ENCODE assay signal across 10 mouse cellular contexts in the genomic region with DNA sequence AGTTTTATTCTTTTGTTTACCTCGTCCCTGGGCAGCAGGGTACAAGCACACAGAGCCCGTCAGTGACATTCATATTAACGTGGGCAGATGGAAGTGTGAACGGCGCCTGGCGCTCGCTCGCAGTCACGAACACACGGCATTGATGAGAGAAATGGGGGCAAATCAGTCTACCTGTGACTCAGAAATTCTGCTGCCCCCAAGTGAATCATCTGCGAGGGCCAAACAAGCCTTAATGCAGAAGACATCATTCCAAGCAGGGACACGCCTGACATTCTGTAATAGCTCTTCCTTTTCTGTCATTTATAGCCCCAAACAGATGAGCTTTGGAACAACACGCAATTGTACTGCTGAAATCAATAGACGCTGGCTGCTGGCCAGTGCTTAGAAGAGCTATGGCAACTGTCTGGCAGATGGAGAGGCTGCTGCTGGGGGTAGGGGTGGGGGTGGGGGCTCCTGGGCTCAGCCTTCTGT. TPM values are rescaled to one million over a fixed set of nuclear protein-coding genes. Genes with fewer than 3 reads are reported as not detected.
DNase-seq lines count a peak whose midpoint lies in the region; ATAC-seq lines count a peak whose summit lies in the region.
"Had no signal": no experiment of that assay in that cellular context is flagged by ENCODE, and none has a peak within 500 bp of the region (broad histone marks: within the 10 kb centered on the region; RNA-seq: fewer than 3 reads in every experiment).

No protein-coding gene starts in this region.

- intact Hi-C loops in left cerebral cortex, postnatal 25 days (cut with DNase I) = no loop called here

- no peaks in the 10 kb centered on the region for H3K36me3 ChIP-seq in hindbrain, embryonic 13.5 days
- H3K36me3 ChIP-seq: heart, embryonic 15.5 days had no signal

- H3K9ac ChIP-seq in hindbrain, embryonic 13.5 days = peak overlapping the region; percentile 49; the same call in 1 of the 2 replicates
- H3K9ac ChIP-seq: heart, embryonic 15.5 days had no signal

- H3K27ac ChIP-seq in hindbrain, embryonic 13.5 days = peak overlapping the region; percentile 85
- H3K27ac ChIP-seq: heart, embryonic 15.5 days had no signal

- DNase-seq in frontal cortex, postnatal 25 days (ENCODE audit: low spot score in 2 of 2) = no peak
- peak; percentile 63 to 65 for DNase-seq in left cerebral cortex, postnatal 25 days (ENCODE audit: low spot score in 2 of 2)
- peak; percentile 57 for DNase-seq in right cerebral cortex, postnatal 14 days
- DNase-seq in thymus, postnatal 14 days = no peak
- no peak for DNase-seq in kidney, postnatal 4 days

- WGBS in hindbrain, embryonic 13.5 days = 23% methylated on average over 14 of the region's 14 CpGs

- peak overlapping the region; percentile 42 for H3K4me2 ChIP-seq in hindbrain, embryonic 13.5 days
- H3K4me2 ChIP-seq: heart, embryonic 15.5 days had no signal

- H3K4me1 ChIP-seq in hindbrain, embryonic 13.5 days (replicated peaks) = peaks cover 36% of the 10 kb centered on the region

- no peaks in the 10 kb centered on the region for H3K9me3 ChIP-seq in hindbrain, embryonic 13.5 days
- H3K9me3 ChIP-seq: heart, embryonic 15.5 days had no signal

- no peaks in the 10 kb centered on the region for H3K27me3 ChIP-seq in hindbrain, embryonic 13.5 days

- no peak overlapping the region; the same call in 1 of the 2 replicates for H3K4me3 ChIP-seq in hindbrain, embryonic 13.5 days
- H3K4me3 ChIP-seq: heart, embryonic 15.5 days had no signal

- ATAC-seq in frontal cortex, adult (ENCODE audit: low TSS enrichment) = peak; percentile 41; the same call in 1 of the 2 replicates
- peak; percentile 84 for ATAC-seq in hindbrain, embryonic 13.5 days (ENCODE audit: low FRiP score)
- ATAC-seq in granulocyte monocyte progenitor cell, adult 5-6 weeks (replicated peaks; ENCODE audit: poor library complexity, severe bottlenecking) = no peak

RNA-seq across cellular contexts. Expression of gene C2cd4b, which starts 36.0 kb away (rescaled TPM):
- 0.35 and 0.49 TPM in 2 replicates for polyA plus RNA-seq in hindbrain, embryonic 13.5 days (2015; fragmentation: Nextera tagmentation; extraction: Ambion mirVana)
- 1 to 10 TPM; 2.3 to 5.6 TPM for total RNA-seq in left cerebral cortex, postnatal 25 days (2021)
- not detected in 2 replicates for total RNA-seq in granulocyte monocyte progenitor cell, adult 5-6 weeks (2014; fragmentation: Nextera tagmentation)
- total RNA-seq in granulocyte monocyte progenitor cell, adult 5-6 weeks (2017) = not detected in 2 replicates
- polyA plus RNA-seq: stomach, embryonic 16.5 days had no signal

RNA-seq across cellular contexts. Expression of gene C2cd4a, which starts 36.9 kb away (rescaled TPM):
- polyA plus RNA-seq in hindbrain, embryonic 13.5 days (2015; fragmentation: Nextera tagmentation; extraction: Ambion mirVana) = 0.35 TPM in 1 of 2 replicates, not detected in the other
- not detected for total RNA-seq in left cerebral cortex, postnatal 25 days (2021)
- not detected in 2 replicates for total RNA-seq in granulocyte monocyte progenitor cell, adult 5-6 weeks (2014; fragmentation: Nextera tagmentation)
- total RNA-seq in granulocyte monocyte progenitor cell, adult 5-6 weeks (2017) = not detected in 2 replicates

RNA-seq across cellular contexts. Expression of gene Vps13c, which starts 45.0 kb away (rescaled TPM):
- 10.7 and 11.2 TPM in 2 replicates for polyA plus RNA-seq in hindbrain, embryonic 13.5 days (2015; fragmentation: Nextera tagmentation; extraction: Ambion mirVana)
- 10 to 100 TPM; 75.0 to 78.0 TPM for total RNA-seq in left cerebral cortex, postnatal 25 days (2021)
- 61.5 and 75.6 TPM in 2 replicates for total RNA-seq in granulocyte monocyte progenitor cell, adult 5-6 weeks (2014; fragmentation: Nextera tagmentation)
- total RNA-seq in granulocyte monocyte progenitor cell, adult 5-6 weeks (2017) = 56.3 and 67.9 TPM in 2 replicates

Comparison
In these comparisons a context has a peak if more than half of its experiments do, and no peak if none do; other contexts are left out.
1. DNase-seq: peak in left cerebral cortex, postnatal 25 days (2 of 2) and right cerebral cortex, postnatal 14 days (single experiment); none in frontal cortex, postnatal 25 days (0 of 2), thymus, postnatal 14 days (single experiment) and kidney, postnatal 4 days (0 of 2).